Mouse (Mus musculus) cerebellum, postnatal 10 days (tissue): ENCODE data around the gene Cort.

Experiments used
- DNase-seq, 2 experiments: peaks; one replicate each; pipeline ENCODE4 v3.0.0; 2021; ENCODE audit warnings: mixed read lengths in 2 of 2

The Cort gene

DNA sequence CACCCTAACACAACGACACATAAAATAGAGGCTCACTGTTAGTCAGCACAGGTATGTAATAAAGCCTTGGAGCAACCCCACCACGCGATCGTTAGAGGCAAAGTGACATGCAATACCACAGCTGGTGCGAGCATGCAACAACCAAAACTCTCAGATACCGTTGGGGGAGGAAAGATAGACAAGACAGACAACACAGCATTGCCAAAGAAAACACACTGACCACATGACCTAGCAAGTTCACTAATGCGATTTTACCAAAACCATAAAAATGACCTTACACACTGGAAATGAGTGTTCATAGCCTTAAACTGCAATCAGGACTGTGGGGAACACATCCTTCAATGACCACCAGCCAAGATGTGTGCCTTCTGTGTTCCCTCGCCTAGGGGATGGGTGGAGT lies 35.2 kb downstream of the Cort start:
- no peak for DNase-seq

DNA sequence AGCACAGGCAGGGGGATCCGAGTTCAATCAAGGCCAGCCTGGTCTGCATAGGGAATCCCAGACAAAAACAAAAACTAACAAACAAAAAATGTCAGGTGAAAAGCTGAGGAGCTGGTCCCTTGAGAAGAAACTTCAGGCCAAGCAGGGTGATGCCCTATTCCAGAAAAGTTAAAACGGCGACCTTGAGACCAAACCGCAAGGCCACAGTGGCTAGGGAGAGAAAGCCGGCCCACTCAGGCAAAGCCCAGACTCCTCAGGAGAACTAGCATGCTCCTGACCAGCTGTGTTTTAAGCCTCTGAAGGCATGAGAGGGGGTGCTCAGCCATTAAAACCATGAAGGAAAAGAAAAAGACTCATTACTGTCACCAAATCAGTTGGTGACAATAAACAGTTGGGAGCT lies 41.2 kb downstream of the Cort start:
- no peak for DNase-seq

GRCm38 (mm10) chr4:149081528-149081927 lies 45.0 kb downstream of the Cort start:
- peak; percentile 86 to 93 for DNase-seq

- DNase-seq, result no peak
These were observed 46.5 kb downstream of the Cort start for GRCm38 (mm10) chr4:149080111-149080510.

DNA sequence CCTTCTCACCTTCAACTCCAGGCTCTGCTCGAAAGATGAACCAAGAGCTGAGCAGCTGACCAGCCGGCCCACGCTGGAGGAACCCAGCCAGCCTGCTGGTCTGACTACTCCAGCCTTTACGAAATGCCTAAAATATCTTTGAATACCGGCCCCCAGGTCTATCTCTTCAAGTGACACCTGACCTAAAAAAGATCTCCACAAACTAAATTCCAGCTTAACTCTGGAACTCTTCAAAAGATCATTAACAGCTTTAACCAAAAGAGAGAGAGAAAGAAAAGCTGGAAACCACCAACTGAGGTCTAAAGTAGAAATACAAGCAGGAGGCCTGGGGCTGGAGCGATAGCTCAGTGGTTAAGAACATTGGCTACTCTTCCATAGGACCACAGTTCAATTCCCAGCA lies 46.9 kb downstream of the Cort start:
- DNase-seq, result no peak

DNA sequence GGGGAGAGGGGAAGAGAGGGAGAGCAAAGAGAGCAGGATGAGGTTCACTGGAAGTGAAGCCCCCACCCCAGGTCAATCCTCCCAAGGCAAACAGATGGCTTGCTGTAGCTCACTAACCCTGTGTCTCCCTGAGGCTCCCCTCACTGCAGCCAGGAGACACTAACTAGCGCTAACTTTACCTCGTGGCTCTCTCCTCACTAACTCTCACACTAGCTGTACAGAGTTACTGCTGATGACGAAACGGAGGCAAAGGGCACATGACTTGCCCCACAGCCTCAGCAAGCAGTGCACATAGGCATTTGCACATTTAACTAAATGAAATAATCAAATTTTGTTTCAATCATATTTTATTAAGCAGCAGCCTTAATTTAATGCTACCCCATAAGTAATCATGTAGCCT lies 48.3 kb downstream of the Cort start:
- no peak for DNase-seq

GRCm38 (mm10) chr4:149075871-149076575 lies 50.5 kb downstream of the Cort start:
- DNase-seq, result peak; percentile 76 to 80

GRCm38 (mm10) chr4:149075073-149075472 lies 51.5 kb downstream of the Cort start:
- no peak for DNase-seq
